In genomic region chr5:28469525-28470202, GRCm38 (mm10) we compare ENCODE assay signal across 9 mouse cellular contexts. TPM values are rescaled to one million over a fixed set of nuclear protein-coding genes. Genes with fewer than 3 reads are reported as not detected.
DNase-seq lines count a peak whose midpoint lies in the region; ATAC-seq lines count a peak whose summit lies in the region.
"Had no signal": no experiment of that assay in that cellular context is flagged by ENCODE, and none has a peak within 500 bp of the region (broad histone marks: within the 10 kb centered on the region; RNA-seq: fewer than 3 reads in every experiment).

No protein-coding gene starts in this region.

- H3K9ac ChIP-seq in heart, embryonic 12.5 days, result no peak overlapping the region
- H3K9ac ChIP-seq in intestine, embryonic 16.5 days (ENCODE audit: low read depth, low read length), result no peak overlapping the region; the same call in 1 of the 2 replicates
- no peak overlapping the region for H3K9ac ChIP-seq in liver, embryonic 11.5 days (ENCODE audit: low read depth, low read length)
- H3K9ac ChIP-seq: heart, embryonic 13.5 days had no signal

- no peaks in the 10 kb centered on the region for H3K9me3 ChIP-seq in heart, embryonic 12.5 days (replicated peaks)
- H3K9me3 ChIP-seq in intestine, embryonic 16.5 days (ENCODE audit: control insufficient read depth, low read length), result no peaks in the 10 kb centered on the region
- H3K9me3 ChIP-seq in liver, embryonic 11.5 days (ENCODE audit: control insufficient read depth, low read length), result no peaks in the 10 kb centered on the region
- H3K9me3 ChIP-seq: heart, embryonic 13.5 days had no signal

- no peak overlapping the region for H3K27ac ChIP-seq in heart, embryonic 12.5 days (ENCODE audit: poor library complexity, severe bottlenecking)
- H3K27ac ChIP-seq in intestine, embryonic 16.5 days (ENCODE audit: low read length), result no peak overlapping the region
- no peak overlapping the region for H3K27ac ChIP-seq in liver, embryonic 11.5 days (ENCODE audit: low read depth, low read length)
- H3K27ac ChIP-seq: heart, embryonic 13.5 days had no signal

- H3K4me2 ChIP-seq in heart, embryonic 12.5 days, result no peak overlapping the region
- H3K4me2 ChIP-seq in intestine, embryonic 16.5 days (ENCODE audit: low read depth, low read length), result no peak overlapping the region
- H3K4me2 ChIP-seq in liver, embryonic 11.5 days, result no peak overlapping the region
- H3K4me2 ChIP-seq: heart, embryonic 13.5 days had no signal

- peaks cover 18% of the 10 kb centered on the region for H3K4me1 ChIP-seq in heart, embryonic 12.5 days (replicated peaks)
- peaks cover 4% of the 10 kb centered on the region; the same call in 1 of the 2 replicates for H3K4me1 ChIP-seq in intestine, embryonic 16.5 days (ENCODE audit: control insufficient read depth, insufficient read depth, low read length)
- H3K4me1 ChIP-seq in liver, embryonic 11.5 days (replicated peaks; ENCODE audit: control insufficient read depth, insufficient read depth, low read length), result no peaks in the 10 kb centered on the region

- H3K27me3 ChIP-seq in heart, embryonic 12.5 days (replicated peaks), result peaks cover 90% of the 10 kb centered on the region
- H3K27me3 ChIP-seq in intestine, embryonic 16.5 days (replicated peaks; ENCODE audit: control insufficient read depth, insufficient read depth, low read length), result peaks cover 39% of the 10 kb centered on the region
- H3K27me3 ChIP-seq in liver, embryonic 11.5 days (replicated peaks; ENCODE audit: control insufficient read depth, insufficient read depth, low read length), result peaks cover 50% of the 10 kb centered on the region

- WGBS in heart, embryonic 12.5 days, result 6% methylated on average over 9 of the region's 9 CpGs
- 2% methylated on average over 9 of the region's 9 CpGs for WGBS in intestine, embryonic 16.5 days
- 5% methylated on average over 9 of the region's 9 CpGs for WGBS in liver, embryonic 11.5 days

- DNase-seq in heart, adult 18-20 months, result peak; percentile 31 to 44
- peak; percentile 68 for DNase-seq in MN1 (ENCODE audit: low spot score)
- DNase-seq in embryo, embryonic 10.5 days (ENCODE audit: low spot score), result peak; percentile 75
- DNase-seq in liver, embryonic 11.5 days (ENCODE audit: low spot score), result peak; percentile 49
- DNase-seq in ovary, postnatal 36 days (ENCODE audit: low spot score), result peak; percentile 73

- H3K36me3 ChIP-seq in heart, embryonic 12.5 days, result no peaks in the 10 kb centered on the region
- no peaks in the 10 kb centered on the region for H3K36me3 ChIP-seq in intestine, embryonic 16.5 days (ENCODE audit: control insufficient read depth, insufficient read depth, low read length)
- H3K36me3 ChIP-seq in liver, embryonic 11.5 days (ENCODE audit: control insufficient read depth, insufficient read depth, low read length), result no peaks in the 10 kb centered on the region
- H3K36me3 ChIP-seq: heart, embryonic 13.5 days had no signal

- H3K4me3 ChIP-seq in heart, embryonic 12.5 days, result no peak overlapping the region
- H3K4me3 ChIP-seq in intestine, embryonic 16.5 days (ENCODE audit: low read length), result no peak overlapping the region
- no peak overlapping the region for H3K4me3 ChIP-seq in liver, embryonic 11.5 days (ENCODE audit: low read depth, low read length)
- H3K4me3 ChIP-seq: heart, embryonic 13.5 days had no signal

- ATAC-seq in heart, embryonic 12.5 days (ENCODE audit: insufficient number of reproducible peaks, low FRiP score), result no peak
- ATAC-seq in intestine, embryonic 16.5 days, result peak; percentile 87
- ATAC-seq in liver, embryonic 11.5 days (replicated peaks; ENCODE audit: low FRiP score), result no peak
- ATAC-seq in granulocyte monocyte progenitor cell, adult 5-6 weeks (replicated peaks; ENCODE audit: poor library complexity, severe bottlenecking), result no peak

RNA-seq across cellular contexts. Expression of gene Shh, which starts 2.6 kb away (rescaled TPM):
- not detected for total RNA-seq in heart, adult 18-20 months (2021)
- 0.09 and 0.30 TPM in 2 replicates for polyA plus RNA-seq in heart, embryonic 12.5 days (2016; fragmentation: Nextera tagmentation; extraction: Ambion mirVana)
- 2.8 TPM in 2 replicates for polyA plus RNA-seq in intestine, embryonic 16.5 days (2015; fragmentation: Nextera tagmentation; extraction: Ambion mirVana)
- 0.14 and 0.21 TPM in 2 replicates for polyA plus RNA-seq in liver, embryonic 11.5 days (2014; fragmentation: Nextera tagmentation; extraction: Ambion mirVana)
- not detected in 2 replicates for total RNA-seq in granulocyte monocyte progenitor cell, adult 5-6 weeks (2014; fragmentation: Nextera tagmentation)
- total RNA-seq in granulocyte monocyte progenitor cell, adult 5-6 weeks (2017), result not detected in 2 replicates
